Mouse (Mus musculus): ENCODE measurements around the gene Phlpp1.

- TF ChIP-seq CTCF (IDR thresholded peaks at IDR 0.05; ENCODE audit: borderline replicate concordance, extremely low read depth, insufficient read depth, insufficient read length) = no peak
- TF ChIP-seq POLR2A (IDR thresholded peaks at IDR 0.05; ENCODE audit: borderline replicate concordance, extremely low read depth, insufficient read depth, insufficient read length, poor library complexity, severe bottlenecking) = no peak
These were observed 65.4 kb downstream of the Phlpp1 start for GRCm38 (mm10) chr1:106236986-106237385.

Measured in brain, embryonic 14.5 days (tissue).